Mouse (Mus musculus) liver, embryonic 14.5 days (tissue): ENCODE results near the gene Mrpl14.

ENCODE experiments used
- CTCF ChIP-seq: IDR thresholded peaks from 2 replicates; pipeline ENCODE4 v1.5.1; 2016; ENCODE audit warnings: antibody characterized with exemption, low read depth, control low read depth
- EP300 ChIP-seq: IDR thresholded peaks from 2 replicates; pipeline ENCODE4 v1.6.1; 2016; ENCODE audit warnings: antibody characterized with exemption, low read depth

DNA sequence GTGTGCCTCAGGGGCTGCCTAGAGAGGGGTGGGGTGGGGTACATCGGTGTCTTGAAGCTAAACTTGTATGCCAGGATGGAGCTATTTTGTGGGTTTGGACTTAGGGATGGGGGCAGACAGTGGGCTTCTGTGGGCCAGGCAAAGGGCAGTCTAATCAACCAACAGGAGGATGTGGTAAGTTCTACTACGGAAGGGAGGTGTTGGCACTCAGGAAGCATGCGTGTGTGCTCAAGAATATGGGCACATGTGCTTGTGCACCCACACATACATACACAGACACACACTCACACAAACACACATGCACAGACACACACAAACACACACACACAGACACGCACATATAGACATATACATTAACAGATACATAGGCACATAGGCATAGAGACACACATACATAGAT lies 61.2 kb downstream of the Mrpl14 start:
- TF ChIP-seq CTCF (no peak), EP300 (no peak)
